Mouse (Mus musculus): ENCODE results near the gene Paqr3. TPM values are rescaled to one million over a fixed set of nuclear protein-coding genes. Genes with fewer than 3 reads are reported as not detected.

The Paqr3 gene
- total RNA-seq, 2 experiments from 2014 or later = 29.8 to 31.8 TPM

DNA sequence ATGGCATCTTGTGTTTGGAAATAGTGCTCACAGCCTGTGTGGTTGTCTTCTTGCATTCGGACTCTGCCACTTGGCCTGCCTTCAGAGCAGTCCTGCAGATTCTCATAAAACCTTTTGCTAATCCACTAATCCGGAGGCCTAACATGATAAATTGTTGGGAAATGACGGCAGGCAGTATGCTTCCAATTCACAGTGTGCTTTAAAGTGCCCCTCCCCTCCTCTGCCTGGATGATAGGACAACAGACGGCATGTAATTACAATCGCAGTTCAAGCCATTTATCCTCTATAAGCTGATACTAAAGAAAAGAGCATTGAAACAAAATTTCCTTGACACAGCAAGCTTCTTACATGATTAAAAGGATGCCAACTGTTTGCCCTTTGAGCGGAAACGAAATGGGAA lies 33.7 kb downstream of the Paqr3 start:
- TF ChIP-seq CTCF (conservative IDR thresholded peaks at IDR 0.05) = no peak
- no peak for DNase-seq (ENCODE audit: low spot score in 2 of 2)
- Histone ChIP-seq H3K27ac (no peak overlapping the region), H3K4me3 (no peak overlapping the region)

DNA sequence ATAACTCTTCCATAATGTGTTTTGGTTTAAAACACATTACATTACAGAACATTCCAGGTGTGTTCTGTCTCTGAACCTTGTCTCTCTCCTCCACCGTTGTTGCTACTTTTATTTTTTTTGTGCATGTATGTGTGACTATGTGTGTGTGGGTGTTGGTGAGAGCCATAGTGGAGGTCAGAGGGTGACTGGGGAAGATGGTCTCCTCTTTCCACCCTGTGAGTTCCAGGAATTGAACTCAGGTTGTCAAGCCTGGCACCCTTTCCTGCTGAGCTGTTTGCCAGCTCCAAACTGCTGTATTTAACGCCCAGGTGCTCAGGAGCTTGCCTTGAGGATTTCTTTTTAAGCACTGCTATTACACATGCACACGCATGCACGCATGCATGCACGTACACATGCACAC lies 35.2 kb downstream of the Paqr3 start:
- no peak for DNase-seq (ENCODE audit: low spot score in 2 of 2)

GRCm38 (mm10) chr5:97075476-97076151 lies 35.8 kb downstream of the Paqr3 start:
- no peak overlapping the region for H3K4me3 ChIP-seq
- H3K27ac ChIP-seq = no peak overlapping the region
- no peak for DNase-seq (ENCODE audit: low spot score in 2 of 2)
- no peak for TF ChIP-seq CTCF (conservative IDR thresholded peaks at IDR 0.05)

More for the DNA sequence above, 35.2 kb downstream of the Paqr3 start:
- TF ChIP-seq CTCF (conservative IDR thresholded peaks at IDR 0.05) = no peak
- Histone ChIP-seq H3K4me3 (no peak overlapping the region), H3K27ac (no peak overlapping the region)

DNA sequence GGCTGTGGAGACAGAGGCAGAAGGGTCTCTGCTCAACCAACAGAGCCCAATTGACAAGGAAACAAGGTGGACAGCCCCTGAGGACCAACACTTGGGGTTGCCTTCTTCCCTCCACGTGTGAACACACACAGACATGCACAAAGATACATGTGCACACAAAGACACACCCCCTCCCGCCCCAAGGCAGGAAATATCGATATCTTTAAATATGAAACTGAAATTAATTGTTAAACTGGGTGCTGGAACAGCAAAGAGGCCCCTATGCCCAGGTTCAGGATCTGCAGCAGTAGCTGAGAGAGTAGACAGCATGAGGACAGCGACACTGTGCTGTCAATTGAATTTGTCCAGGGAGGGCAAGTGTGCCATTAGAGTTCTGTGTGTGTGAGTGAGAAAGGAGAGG lies 45.6 kb downstream of the Paqr3 start:
- no peak for TF ChIP-seq CTCF (conservative IDR thresholded peaks at IDR 0.05)
- DNase-seq (ENCODE audit: low spot score in 2 of 2) = no peak
- H3K27ac ChIP-seq = no peak overlapping the region
- H3K4me3 ChIP-seq = no peak overlapping the region

DNA sequence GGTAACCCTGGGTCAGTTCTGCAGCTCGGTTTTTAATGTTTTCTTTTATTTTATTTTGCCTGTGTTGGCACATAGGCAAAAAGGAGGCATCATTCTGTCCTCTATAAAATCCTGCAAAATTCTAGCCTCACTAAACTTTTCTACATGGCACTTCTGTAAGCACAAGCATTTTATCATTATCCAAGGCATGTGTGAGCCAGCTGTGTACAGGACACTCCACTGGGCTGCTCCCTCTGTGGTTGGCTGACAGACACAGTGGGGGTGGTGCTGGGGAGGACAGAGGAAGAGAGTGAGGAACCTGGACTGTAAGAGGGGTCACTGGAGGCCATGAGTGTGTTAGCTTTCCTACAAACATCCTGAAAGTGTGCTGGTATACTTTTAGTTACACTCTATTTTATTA lies 49.4 kb downstream of the Paqr3 start:
- Histone ChIP-seq H3K27ac (no peak overlapping the region), H3K4me3 (no peak overlapping the region)
- TF ChIP-seq CTCF (conservative IDR thresholded peaks at IDR 0.05) = no peak
- no peak for DNase-seq (ENCODE audit: low spot score in 2 of 2)

DNA sequence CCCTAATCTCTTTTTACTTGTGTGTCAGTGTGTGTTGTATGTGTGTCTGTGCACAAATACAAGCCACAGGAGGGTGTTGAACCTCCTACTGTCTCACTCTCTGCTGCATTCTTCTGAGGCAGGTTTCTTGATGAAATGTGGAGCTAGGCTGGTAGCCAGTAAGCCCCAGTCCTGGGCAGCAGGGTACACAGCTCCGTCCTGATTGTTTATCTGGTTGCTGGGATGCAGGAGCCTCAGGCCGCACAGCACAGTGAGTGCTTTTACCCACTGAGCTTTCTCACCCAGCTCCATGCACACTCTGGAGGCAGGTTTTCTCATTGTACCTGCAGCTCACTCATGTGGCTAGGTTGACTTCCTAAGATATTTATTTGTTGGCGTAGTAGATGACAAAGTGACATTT lies 50.5 kb downstream of the Paqr3 start:
- Histone ChIP-seq H3K4me3 (no peak overlapping the region), H3K27ac (no peak overlapping the region)
- no peak for TF ChIP-seq CTCF (conservative IDR thresholded peaks at IDR 0.05)
- no peak for DNase-seq (ENCODE audit: low spot score in 2 of 2)

DNA sequence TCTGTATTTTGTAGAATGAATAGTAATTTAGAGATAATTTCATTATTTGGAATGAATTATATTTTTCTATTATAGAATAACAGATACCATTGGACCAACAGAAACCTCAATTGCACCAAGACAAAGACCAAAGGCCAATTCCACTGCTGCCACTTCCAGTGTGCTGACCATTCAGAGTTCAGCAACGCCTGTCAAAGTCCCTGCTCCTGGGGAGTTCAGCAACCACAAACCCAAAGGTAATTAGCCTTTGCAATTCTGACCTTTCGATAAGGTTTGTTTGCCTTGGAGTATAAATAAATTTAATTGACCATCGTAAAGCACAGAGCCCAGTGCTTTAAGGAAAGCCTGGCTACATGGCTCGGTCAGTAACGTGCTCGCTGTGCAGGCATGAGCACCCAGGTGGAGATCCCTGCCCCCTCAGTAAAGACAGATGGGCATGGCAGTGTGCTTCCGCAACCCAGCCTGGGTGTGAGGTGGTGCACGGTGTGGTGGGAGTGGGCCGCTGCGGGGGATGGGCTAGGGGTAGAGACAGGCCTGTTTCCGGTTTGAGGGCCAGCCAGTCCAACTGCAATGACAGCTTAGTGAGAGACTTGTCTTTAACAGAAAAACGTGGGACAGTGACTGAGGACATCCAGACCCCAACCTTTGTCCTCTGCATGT lies 54.5 kb downstream of the Paqr3 start:
- H3K4me3 ChIP-seq = no peak overlapping the region
- no peak for TF ChIP-seq CTCF (conservative IDR thresholded peaks at IDR 0.05)
- H3K27ac ChIP-seq = no peak overlapping the region
- DNase-seq (ENCODE audit: low spot score in 2 of 2) = no peak

- TF ChIP-seq CTCF (conservative IDR thresholded peaks at IDR 0.05) = no peak
These were observed 55.0 kb downstream of the Paqr3 start for GRCm38 (mm10) chr5:97056359-97056758.

DNA sequence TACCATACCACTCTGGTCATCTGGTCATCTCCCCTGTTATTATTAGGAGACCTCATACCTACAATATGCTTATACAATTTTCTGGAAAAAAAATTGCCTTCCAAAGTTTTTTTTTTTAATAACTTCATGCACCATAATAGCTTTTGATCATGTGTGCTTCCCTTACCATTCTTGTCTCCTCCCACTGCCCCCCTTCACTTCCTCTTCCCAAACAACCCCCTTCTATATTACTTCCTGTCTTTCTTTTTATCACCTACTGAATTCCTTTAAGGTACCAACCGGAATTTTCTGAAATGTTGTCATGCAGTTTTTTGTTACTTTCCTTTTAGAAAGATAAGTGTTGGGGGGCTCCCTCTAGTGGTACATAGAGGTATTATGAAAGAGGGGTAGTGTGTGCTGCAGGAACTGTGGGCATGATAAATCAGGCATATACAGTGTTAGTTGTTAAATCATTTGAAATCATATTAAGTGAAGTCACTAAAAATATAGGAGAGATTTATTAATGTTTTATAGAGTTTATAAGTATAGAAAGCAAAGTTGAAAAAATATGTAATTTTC lies 55.8 kb downstream of the Paqr3 start:
- peak; percentile 59 to 78 for DNase-seq (ENCODE audit: low spot score in 2 of 2)
- H3K27ac ChIP-seq = no peak overlapping the region
- H3K4me3 ChIP-seq = no peak overlapping the region
- peak; percentile 91 for TF ChIP-seq CTCF (conservative IDR thresholded peaks at IDR 0.05)

More at GRCm38 (mm10) chr5:97056359-97056758, 55.0 kb downstream of the Paqr3 start:
- H3K4me3 ChIP-seq = no peak overlapping the region
- H3K27ac ChIP-seq = no peak overlapping the region
- DNase-seq (ENCODE audit: low spot score in 2 of 2) = no peak

- TF ChIP-seq CTCF (conservative IDR thresholded peaks at IDR 0.05) = no peak
- H3K27ac ChIP-seq = no peak overlapping the region
- DNase-seq (ENCODE audit: low spot score in 2 of 2) = no peak
- no peak overlapping the region for H3K4me3 ChIP-seq
These were observed 56.6 kb downstream of the Paqr3 start for GRCm38 (mm10) chr5:97054801-97055200.

GRCm38 (mm10) chr5:97054166-97054565 lies 57.2 kb downstream of the Paqr3 start:
- TF ChIP-seq CTCF (conservative IDR thresholded peaks at IDR 0.05) = no peak
- Histone ChIP-seq H3K27ac (no peak overlapping the region), H3K4me3 (no peak overlapping the region)
- no peak for DNase-seq (ENCODE audit: low spot score in 2 of 2)

- no peak overlapping the region for H3K4me3 ChIP-seq
- TF ChIP-seq CTCF (conservative IDR thresholded peaks at IDR 0.05) = no peak
- no peak for DNase-seq (ENCODE audit: low spot score in 2 of 2)
- H3K27ac ChIP-seq = no peak overlapping the region
These were observed 62.5 kb downstream of the Paqr3 start for GRCm38 (mm10) chr5:97048905-97049304.

GRCm38 (mm10) chr5:97046680-97047079 lies 64.7 kb downstream of the Paqr3 start:
- no peak for TF ChIP-seq CTCF (conservative IDR thresholded peaks at IDR 0.05)
- Histone ChIP-seq H3K4me3 (no peak overlapping the region), H3K27ac (no peak overlapping the region)
- DNase-seq (ENCODE audit: low spot score in 2 of 2) = no peak

DNA sequence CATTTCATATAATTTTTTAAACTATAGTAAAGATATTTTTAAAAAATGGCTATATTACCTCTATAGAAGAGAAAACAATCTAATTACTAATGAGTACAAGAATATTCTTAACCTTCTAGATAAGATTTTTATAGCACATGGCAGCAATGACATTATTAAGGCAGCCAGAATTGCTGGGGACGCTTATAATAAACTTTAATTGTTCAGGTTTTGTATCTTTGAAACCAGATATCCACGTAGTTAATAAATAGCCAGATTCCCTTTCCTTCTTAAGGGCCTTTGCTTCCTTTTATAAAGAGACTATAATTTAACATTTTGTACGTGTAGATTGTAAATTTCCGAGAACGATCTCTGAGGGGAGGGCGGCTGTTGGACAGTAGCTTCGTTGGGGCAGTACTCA lies 66.1 kb downstream of the Paqr3 start:
- DNase-seq (ENCODE audit: low spot score in 2 of 2) = no peak
- TF ChIP-seq CTCF (conservative IDR thresholded peaks at IDR 0.05) = no peak
- Histone ChIP-seq H3K4me3 (no peak overlapping the region), H3K27ac (no peak overlapping the region)

Other genes with a start within 250 kb of the Paqr3 start
- 10 to 100 TPM; 12.3 to 13.2 TPM for gene Bmp2k, start 113.9 kb downstream of the Paqr3 start, total RNA-seq (2021)

Measured in layer of hippocampus, adult 2 months (tissue).